Mouse (Mus musculus) spleen, embryonic (tissue): ENCODE results near the gene Bmp2k.

ENCODE experiments used
- CTCF ChIA-PET: fragments of 350-600 bp; sonication (Branson Sonifier 250); formaldehyde crosslinking; loops from one replicate; lab custom pipeline; 2022; lab: Charles Lee

The Bmp2k gene

DNA sequence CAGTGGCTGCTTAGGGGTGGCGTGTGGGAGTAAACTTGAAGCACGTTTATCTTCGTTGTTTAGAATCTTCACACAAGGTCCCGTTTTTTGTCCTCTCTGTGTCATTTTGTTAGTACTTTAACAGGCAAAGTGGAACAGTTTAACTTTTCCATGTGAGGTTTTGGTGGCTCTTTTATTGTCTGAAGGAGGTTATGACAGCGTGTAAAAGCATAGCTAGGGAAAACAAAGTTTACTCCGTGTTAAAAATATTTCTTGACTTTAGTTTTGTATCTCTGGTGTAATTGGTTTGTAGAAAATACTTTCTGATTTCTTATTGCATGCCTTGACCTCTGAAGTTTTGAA is 1.0 kb downstream of the Bmp2k start:
- CTCF ChIA-PET = interaction anchor here (0.7 kb wide), 1 partner anchor 41 kb away, joined by 3 read pairs; no protein-coding TSS in a partner anchor

DNA sequence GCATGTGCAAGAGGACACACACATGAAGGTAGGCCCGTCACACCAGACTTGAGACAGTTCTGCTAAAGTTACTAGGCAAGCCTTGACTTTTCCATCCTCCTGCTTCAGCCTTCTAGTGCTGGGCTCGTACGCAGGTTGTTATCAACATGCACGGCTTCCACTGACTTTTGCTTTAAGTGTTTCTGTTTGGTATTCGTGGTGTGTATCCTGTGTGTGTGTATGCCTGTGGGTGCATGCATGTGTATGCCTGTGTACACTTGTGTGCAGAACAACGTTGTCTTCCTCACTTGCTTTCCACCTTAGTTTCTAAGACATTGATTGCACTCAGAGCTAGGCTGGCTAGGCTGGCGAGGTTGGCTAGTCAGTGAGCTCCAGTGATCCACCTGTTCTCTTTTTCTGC is 2.1 kb downstream of the Bmp2k start:
- CTCF ChIA-PET = no interaction called here

- CTCF ChIA-PET = interaction anchor here (0.5 kb wide), 1 partner anchor 27 kb away, joined by 4 read pairs; no protein-coding TSS in a partner anchor
Measured at GRCm38 (mm10) chr5:97000524-97000923, 3.0 kb downstream of the Bmp2k start.

- CTCF ChIA-PET = no interaction called here
Measured at GRCm38 (mm10) chr5:97001153-97001552, 3.7 kb downstream of the Bmp2k start.

DNA sequence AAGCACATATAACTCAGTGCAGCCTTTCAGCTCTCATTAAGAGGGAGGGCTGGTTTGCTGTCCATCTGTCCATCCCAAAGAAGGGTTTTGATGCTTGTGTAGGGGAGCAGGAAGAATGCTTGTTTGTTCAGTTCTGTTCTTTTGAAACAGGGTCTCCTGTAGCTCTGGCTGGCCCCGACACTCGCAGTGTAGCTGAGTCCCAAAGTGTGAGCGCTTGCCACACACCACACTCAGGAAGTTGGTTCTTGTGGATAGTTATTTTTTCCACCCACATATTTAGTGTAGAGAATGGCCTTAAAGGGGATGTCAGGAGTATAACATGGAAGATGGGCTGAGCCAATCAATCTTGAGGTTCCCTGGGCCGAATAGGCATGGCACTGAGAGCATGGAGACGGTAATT is 4.1 kb downstream of the Bmp2k start:
- CTCF ChIA-PET = no interaction called here

GRCm38 (mm10) chr5:97002336-97002735 is 4.8 kb downstream of the Bmp2k start:
- CTCF ChIA-PET = no interaction called here

- CTCF ChIA-PET = no interaction called here
Measured at GRCm38 (mm10) chr5:97002937-97003336, 5.4 kb downstream of the Bmp2k start.

DNA sequence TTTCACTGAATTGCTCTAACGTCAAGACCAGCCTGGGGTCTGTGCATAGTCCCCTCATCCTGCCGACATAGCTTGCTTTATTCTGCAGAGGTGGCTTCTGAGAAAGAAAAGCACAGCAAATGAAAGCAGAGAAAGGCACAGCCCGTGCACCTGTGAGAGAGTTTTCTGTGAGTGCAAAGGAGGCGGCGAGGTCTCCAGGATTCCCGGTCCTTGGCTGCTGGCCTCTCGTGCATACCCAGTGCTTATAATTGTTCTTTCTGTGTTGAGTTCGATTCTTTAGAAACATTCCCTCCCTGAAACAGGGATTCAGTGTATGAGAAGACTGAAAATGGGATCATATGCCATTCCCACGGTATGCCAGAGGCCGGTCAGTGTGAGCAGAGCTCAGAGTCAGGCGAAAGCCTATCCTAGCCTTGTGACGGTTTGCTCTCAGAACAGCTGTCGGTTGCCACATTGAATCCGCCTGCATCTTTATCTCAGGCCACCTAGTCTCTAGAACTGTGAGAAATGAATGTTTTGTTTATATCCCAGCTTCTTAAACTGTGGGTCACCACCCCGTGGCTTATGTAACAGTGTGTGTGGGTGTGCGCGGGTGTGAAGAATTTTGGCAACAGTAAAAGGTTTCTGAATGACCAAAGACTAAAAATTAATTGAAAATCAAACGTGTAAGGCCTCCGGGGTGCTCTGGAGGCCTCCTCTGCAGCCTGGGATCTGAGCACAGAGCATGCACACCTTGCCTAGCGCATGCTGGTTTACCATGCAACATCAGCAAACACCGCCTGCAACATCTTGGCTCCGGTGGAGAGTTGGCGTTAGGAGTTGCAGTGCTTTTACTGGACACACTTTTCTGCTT is 6.9 kb downstream of the Bmp2k start:
- CTCF ChIA-PET = no interaction called here

GRCm38 (mm10) chr5:97005891-97006290 is 8.4 kb downstream of the Bmp2k start:
- CTCF ChIA-PET = no interaction called here

GRCm38 (mm10) chr5:97006929-97007328 is 9.4 kb downstream of the Bmp2k start:
- CTCF ChIA-PET = interaction anchor here (0.6 kb wide), 1 partner anchor 154 kb away, joined by 7 read pairs; no protein-coding TSS in a partner anchor

DNA sequence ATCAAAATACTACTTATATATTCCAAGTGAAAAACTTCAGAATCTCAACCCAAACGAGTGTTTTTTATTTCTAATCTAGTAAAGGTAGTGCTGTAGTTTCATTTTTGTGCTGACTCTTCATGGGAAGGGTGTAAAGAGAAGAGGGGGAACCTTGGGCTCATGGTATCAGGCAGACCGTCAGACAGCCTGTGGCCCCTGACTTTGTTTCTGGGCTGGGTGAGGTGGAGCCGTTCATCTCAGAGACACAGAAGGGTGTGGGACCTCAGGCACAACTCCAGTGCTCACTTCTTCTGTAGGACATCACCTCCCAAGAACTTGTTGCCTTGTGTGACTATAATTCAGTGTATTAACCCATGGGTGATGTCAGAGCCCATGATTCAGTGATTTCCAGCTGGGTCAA is 10.0 kb downstream of the Bmp2k start:
- CTCF ChIA-PET = no interaction called here

DNA sequence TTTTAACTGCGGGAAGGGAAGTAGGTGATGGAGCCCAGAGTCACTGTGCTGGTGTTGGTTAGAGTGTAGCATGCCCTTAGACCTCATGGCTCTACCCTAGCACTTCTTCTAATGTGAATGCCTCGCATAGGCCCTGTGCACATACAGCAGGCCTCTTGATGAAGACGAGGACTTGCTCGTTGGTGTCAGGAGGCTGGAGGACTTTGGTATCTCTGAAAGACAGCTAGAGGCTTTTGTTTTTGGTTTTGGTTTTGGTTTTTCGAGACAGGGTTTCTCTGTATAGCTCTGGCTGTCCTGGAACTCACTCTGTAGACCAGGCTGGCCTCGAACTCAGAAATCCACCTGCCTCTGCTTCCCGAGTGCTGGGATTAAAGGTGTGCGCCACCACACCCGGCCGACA is 11.7 kb downstream of the Bmp2k start:
- CTCF ChIA-PET = interaction anchor here (0.6 to 0.8 kb wide), 2 partner anchors 67 to 70 kb away, joined by 3 read pairs; no protein-coding TSS in a partner anchor

GRCm38 (mm10) chr5:97009601-97010335 is 12.3 kb downstream of the Bmp2k start:
- CTCF ChIA-PET = interaction anchor here (0.8 kb wide), 1 partner anchor 68 kb away, joined by 3 read pairs; no protein-coding TSS in a partner anchor

GRCm38 (mm10) chr5:97015781-97016508 is 18.5 kb downstream of the Bmp2k start:
- CTCF ChIA-PET = no interaction called here

DNA sequence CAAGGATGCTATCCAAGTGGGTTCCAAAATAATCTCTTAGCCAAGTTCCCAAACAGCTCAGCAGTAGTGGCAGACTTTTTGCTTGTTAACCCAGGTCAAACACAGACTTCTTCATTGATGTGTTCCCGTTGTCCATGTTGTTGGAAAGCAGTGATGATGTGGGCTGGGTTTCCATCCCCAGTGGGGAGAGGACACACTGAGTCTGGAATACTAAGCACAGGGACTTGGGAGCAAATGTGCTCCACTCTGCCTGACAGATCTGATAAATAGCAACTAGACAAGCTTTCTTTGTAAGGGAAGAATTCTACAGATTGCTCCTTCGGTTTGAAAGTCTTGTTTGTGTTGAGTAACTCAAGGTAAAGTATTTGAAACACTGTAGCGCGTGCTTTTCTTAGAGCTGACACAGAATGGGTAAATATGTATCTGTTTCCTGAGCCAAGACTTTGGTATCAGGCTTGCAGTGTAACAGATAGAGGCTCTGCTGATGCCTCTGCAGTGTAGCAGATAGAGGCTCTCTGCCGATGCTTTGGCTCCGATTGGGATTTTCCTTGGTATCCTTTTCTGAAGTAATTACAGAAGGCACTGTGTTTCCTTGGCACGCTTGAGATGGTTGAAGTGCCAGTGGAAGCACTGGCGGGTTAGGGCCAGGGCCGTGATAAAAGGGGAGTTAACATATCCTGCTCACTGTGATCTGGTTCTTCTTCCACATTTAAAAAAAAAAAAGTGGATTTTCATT is 19.5 kb downstream of the Bmp2k start:
- CTCF ChIA-PET = interaction anchor here (0.6 kb wide), 1 partner anchor 116 kb away, joined by 8 read pairs; no protein-coding TSS in a partner anchor

DNA sequence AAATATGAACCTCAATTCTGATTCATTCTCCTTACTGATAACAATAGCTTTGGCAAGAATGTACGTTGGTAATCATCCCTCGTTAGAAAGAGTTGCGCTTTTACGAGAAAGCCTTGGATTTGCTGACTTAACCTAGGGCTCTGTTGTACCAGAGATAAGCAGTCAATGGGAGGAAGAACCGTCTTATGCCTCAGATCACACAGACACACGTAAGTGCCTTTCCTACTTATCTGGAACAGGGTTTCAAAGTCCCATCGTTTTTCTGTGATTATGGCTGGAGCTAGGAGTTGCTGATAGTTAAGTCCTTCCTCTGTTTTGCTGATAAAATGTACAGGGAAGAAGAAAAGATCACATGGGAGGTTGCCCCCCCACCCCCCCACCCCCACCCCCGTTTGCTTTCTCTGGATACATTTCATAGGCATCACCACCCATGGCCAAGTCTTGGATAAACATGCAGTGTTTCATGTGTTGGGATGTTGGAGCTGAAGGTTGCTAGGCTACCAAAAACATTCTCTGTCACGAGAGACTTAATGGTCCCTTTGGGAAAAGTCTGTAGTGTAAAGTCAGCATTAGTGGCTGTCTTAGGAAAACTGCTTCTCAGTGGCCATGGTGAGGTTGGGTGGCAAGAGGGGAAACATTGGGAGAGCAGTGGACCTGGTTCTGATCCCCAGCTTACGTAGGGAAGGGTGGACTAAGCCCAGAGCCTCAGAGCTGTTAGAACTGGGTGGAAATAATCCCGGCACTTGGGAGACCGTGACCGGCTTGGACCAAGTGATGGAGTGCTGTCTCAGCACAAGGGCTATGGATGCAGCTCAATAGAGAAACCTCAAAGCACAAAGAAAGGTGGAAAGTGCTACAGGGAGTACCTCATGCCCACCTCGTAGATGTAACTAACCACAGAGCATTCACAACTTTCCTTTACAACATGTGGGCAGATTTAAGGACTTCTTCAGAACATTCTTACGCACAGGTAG is 25.1 kb downstream of the Bmp2k start:
- CTCF ChIA-PET = interaction anchor here (0.7 kb wide), 1 partner anchor 41 kb away, joined by 4 read pairs; no protein-coding TSS in a partner anchor

DNA sequence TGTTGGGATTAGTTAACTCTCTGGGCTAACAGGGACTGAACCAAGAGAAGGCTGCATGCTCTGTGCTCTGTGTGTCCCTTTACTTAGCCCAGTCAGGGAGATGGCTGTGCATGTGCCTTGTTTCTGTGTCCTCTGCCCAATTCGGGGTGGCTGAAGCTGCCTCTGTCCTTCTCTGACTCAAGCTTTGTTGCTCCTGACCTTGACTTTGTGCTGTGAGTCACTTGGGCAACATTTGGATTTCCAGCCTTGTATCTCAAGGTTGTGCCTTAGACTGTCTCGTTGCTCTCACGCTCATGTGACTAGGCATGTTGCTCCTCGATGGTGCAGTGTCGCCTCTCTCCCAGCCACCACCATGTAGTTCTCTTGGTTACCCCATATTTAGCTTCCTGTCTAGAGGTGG is 27.3 kb downstream of the Bmp2k start:
- CTCF ChIA-PET = no interaction called here

DNA sequence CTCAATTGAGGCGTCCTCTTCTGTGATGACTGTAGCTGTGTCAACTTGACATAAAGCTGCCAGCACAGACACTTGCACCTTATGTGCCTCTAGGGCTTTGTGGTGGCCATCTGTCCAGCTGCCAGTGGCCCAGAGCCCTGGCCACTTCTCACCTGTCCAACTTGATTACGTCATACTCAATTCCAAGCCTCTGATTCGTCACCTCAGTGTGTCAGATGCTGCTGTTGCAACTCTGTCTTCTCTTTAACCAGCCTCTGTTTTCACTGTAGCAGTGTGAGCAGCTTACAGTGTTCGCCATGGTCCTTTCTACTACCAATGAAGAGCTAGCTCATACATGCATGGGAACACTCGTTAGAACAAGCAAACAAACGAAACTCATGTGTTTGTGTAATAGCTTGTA is 28.2 kb downstream of the Bmp2k start:
- CTCF ChIA-PET = interaction anchor here (0.5 kb wide), 2 partner anchors 59 to 917 kb away, joined by 3 to 4 read pairs; no protein-coding TSS in a partner anchor

- CTCF ChIA-PET = no interaction called here
Measured at GRCm38 (mm10) chr5:97028004-97028403, 30.5 kb downstream of the Bmp2k start.

GRCm38 (mm10) chr5:97028840-97029239 is 31.4 kb downstream of the Bmp2k start:
- CTCF ChIA-PET = interaction anchor here (0.6 kb wide), 1 partner anchor 16 kb away, joined by 3 read pairs; no protein-coding TSS in a partner anchor
